Mouse (Mus musculus): Measurements from ENCODE around the gene Hoxa11. TPM values are rescaled to one million over a fixed set of nuclear protein-coding genes. Genes with fewer than 3 reads are reported as not detected.

Gene Hoxa11
- polyA plus RNA-seq, 1 experiment = not detected

GRCm38 (mm10) chr6:52260654-52261575, 15.3 kb upstream of the Hoxa11 start, which contains the start of gene Hoxa13:
Gene Hoxa13 (minus strand): TSS chr6:52260880.
- DNase-seq (ENCODE audit: low read depth in 1 of 2, low spot score in 2 of 2) = no peak
- no peak within 1 kb of the TSS for H3K27ac ChIP-seq (ENCODE audit: insufficient read depth, low read length)
- peak within 1 kb of the TSS; percentile 57 for H3K4me3 ChIP-seq (ENCODE audit: extremely low read depth, insufficient read depth, insufficient read length)
- TF ChIP-seq POLR2A (IDR thresholded peaks at IDR 0.05; ENCODE audit: low read depth, low read length) = no peak
- TF ChIP-seq CTCF (IDR thresholded peaks at IDR 0.05; ENCODE audit: extremely low read depth, insufficient read depth, insufficient read length, insufficient replicate concordance) = no peak
- peaks cover 49% of the 10 kb centered on the region for H3K27me3 ChIP-seq (ENCODE audit: control insufficient read depth, insufficient read depth, low read length)
- peaks cover 4% of the 10 kb centered on the region for H3K4me1 ChIP-seq (ENCODE audit: control insufficient read depth, insufficient read depth, insufficient read length)
- WGBS = 3% methylated on average over 44 of the region's 72 CpGs
- H3K36me3 ChIP-seq (ENCODE audit: control insufficient read depth, insufficient read depth, low read length) = no peaks in the 10 kb centered on the region

- TF ChIP-seq POLR2A (IDR thresholded peaks at IDR 0.05; ENCODE audit: low read depth, low read length) (no peak), CTCF (IDR thresholded peaks at IDR 0.05; ENCODE audit: extremely low read depth, insufficient read depth, insufficient read length, insufficient replicate concordance) (no peak)
- no peak for DNase-seq (ENCODE audit: low read depth in 1 of 2, low spot score in 2 of 2)
- Histone ChIP-seq H3K4me1 (ENCODE audit: control insufficient read depth, insufficient read depth, insufficient read length) (peaks cover 4% of the 10 kb centered on the region), H3K36me3 (ENCODE audit: control insufficient read depth, insufficient read depth, low read length) (no peaks in the 10 kb centered on the region), H3K27me3 (ENCODE audit: control insufficient read depth, insufficient read depth, low read length) (peaks cover 42% of the 10 kb centered on the region), H3K4me3 (ENCODE audit: extremely low read depth, insufficient read depth, insufficient read length) (peak overlapping the region; percentile 34; the same call in 1 of the 2 replicates), H3K27ac (ENCODE audit: insufficient read depth, low read length) (no peak overlapping the region)
- WGBS = 3% methylated on average over 39 of the region's 39 CpGs
These were observed 14.2 kb upstream of the Hoxa11 start for GRCm38 (mm10) chr6:52259811-52260261.

GRCm38 (mm10) chr6:52259081-52259790, 13.6 kb upstream of the Hoxa11 start:
- WGBS = 3% methylated on average over 25 of the region's 25 CpGs
- no peak for TF ChIP-seq CTCF (IDR thresholded peaks at IDR 0.05; ENCODE audit: extremely low read depth, insufficient read depth, insufficient read length, insufficient replicate concordance)
- no peak for TF ChIP-seq POLR2A (IDR thresholded peaks at IDR 0.05; ENCODE audit: low read depth, low read length)
- Histone ChIP-seq H3K4me3 (ENCODE audit: extremely low read depth, insufficient read depth, insufficient read length) (no peak overlapping the region), H3K27me3 (ENCODE audit: control insufficient read depth, insufficient read depth, low read length) (peaks cover 41% of the 10 kb centered on the region), H3K36me3 (ENCODE audit: control insufficient read depth, insufficient read depth, low read length) (no peaks in the 10 kb centered on the region), H3K4me1 (ENCODE audit: control insufficient read depth, insufficient read depth, insufficient read length) (peaks cover 4% of the 10 kb centered on the region), H3K27ac (ENCODE audit: insufficient read depth, low read length) (no peak overlapping the region)
- DNase-seq (ENCODE audit: low read depth in 1 of 2, low spot score in 2 of 2) = no peak

GRCm38 (mm10) chr6:52256956-52257355, 11.3 kb upstream of the Hoxa11 start:
- TF ChIP-seq CTCF (IDR thresholded peaks at IDR 0.05; ENCODE audit: extremely low read depth, insufficient read depth, insufficient read length, insufficient replicate concordance) (peak; percentile 77; the same call in 1 of the 2 replicates), POLR2A (IDR thresholded peaks at IDR 0.05; ENCODE audit: low read depth, low read length) (no peak)
- WGBS = under 1% methylated on average over 6 of the region's 6 CpGs
- Histone ChIP-seq H3K27ac (ENCODE audit: insufficient read depth, low read length) (no peak overlapping the region), H3K36me3 (ENCODE audit: control insufficient read depth, insufficient read depth, low read length) (no peaks in the 10 kb centered on the region), H3K4me3 (ENCODE audit: extremely low read depth, insufficient read depth, insufficient read length) (no peak overlapping the region), H3K4me1 (ENCODE audit: control insufficient read depth, insufficient read depth, insufficient read length) (peaks cover 4% of the 10 kb centered on the region), H3K27me3 (ENCODE audit: control insufficient read depth, insufficient read depth, low read length) (peaks cover 46% of the 10 kb centered on the region)
- peak; percentile 64 to 76 for DNase-seq (ENCODE audit: low read depth in 1 of 2, low spot score in 2 of 2)

GRCm38 (mm10) chr6:52253511-52254500, 8.2 kb upstream of the Hoxa11 start:
- Histone ChIP-seq H3K4me3 (ENCODE audit: extremely low read depth, insufficient read depth, insufficient read length) (no peak overlapping the region), H3K36me3 (ENCODE audit: control insufficient read depth, insufficient read depth, low read length) (no peaks in the 10 kb centered on the region), H3K27ac (ENCODE audit: insufficient read depth, low read length) (no peak overlapping the region), H3K27me3 (ENCODE audit: control insufficient read depth, insufficient read depth, low read length) (peaks cover 41% of the 10 kb centered on the region), H3K4me1 (ENCODE audit: control insufficient read depth, insufficient read depth, insufficient read length) (peaks cover 5% of the 10 kb centered on the region)
- DNase-seq (ENCODE audit: low read depth in 1 of 2, low spot score in 2 of 2) = no peak
- no peak for TF ChIP-seq CTCF (IDR thresholded peaks at IDR 0.05; ENCODE audit: extremely low read depth, insufficient read depth, insufficient read length, insufficient replicate concordance)
- no peak for TF ChIP-seq POLR2A (IDR thresholded peaks at IDR 0.05; ENCODE audit: low read depth, low read length)
- WGBS = 4% methylated on average over 59 of the region's 59 CpGs
